Mouse (Mus musculus): ENCODE results near the gene Hist1h2bc.
"Not testable (repeated sequence)": the region's sequence is repeated elsewhere in the genome, so short reads cannot be mapped to it uniquely, and the experiment has no call there.

Gene Hist1h2bc

GRCm38 (mm10) chr13:23709714-23710373 is 25.8 kb downstream of the Hist1h2bc start:
- Histone ChIP-seq H3K36me3 (ENCODE audit: control insufficient read depth, insufficient read depth, low read length, poor library complexity, severe bottlenecking) (no peaks in the 10 kb centered on the region), H3K27me3 (ENCODE audit: control insufficient read depth, insufficient read depth, low read length, poor library complexity, severe bottlenecking) (no peaks in the 10 kb centered on the region)
- DNase-seq (ENCODE audit: low read depth, low spot score) = no peak

GRCm38 (mm10) chr13:23710374-23711089 is 26.5 kb downstream of the Hist1h2bc start, which contains the start of gene Hfe:
Gene Hfe (minus strand): TSS chr13:23710854.
- peak; percentile 71 for DNase-seq (ENCODE audit: low read depth, low spot score)

GRCm38 (mm10) chr13:23716261-23717042 is 32.5 kb downstream of the Hist1h2bc start:
- DNase-seq (ENCODE audit: low read depth, low spot score) = no peak
- Histone ChIP-seq H3K27me3 (ENCODE audit: control insufficient read depth, insufficient read depth, low read length, poor library complexity, severe bottlenecking) (no peaks in the 10 kb centered on the region), H3K36me3 (ENCODE audit: control insufficient read depth, insufficient read depth, low read length, poor library complexity, severe bottlenecking) (no peaks in the 10 kb centered on the region)

More at GRCm38 (mm10) chr13:23710374-23711089, 26.5 kb downstream of the Hist1h2bc start, which contains the start of gene Hfe:
- Histone ChIP-seq H3K36me3 (ENCODE audit: control insufficient read depth, insufficient read depth, low read length, poor library complexity, severe bottlenecking) (no peaks in the 10 kb centered on the region), H3K27me3 (ENCODE audit: control insufficient read depth, insufficient read depth, low read length, poor library complexity, severe bottlenecking) (no peaks in the 10 kb centered on the region)

GRCm38 (mm10) chr13:23717176-23717575 is 33.2 kb downstream of the Hist1h2bc start:
- H3K36me3 ChIP-seq (ENCODE audit: control insufficient read depth, insufficient read depth, low read length, poor library complexity, severe bottlenecking) = no peaks in the 10 kb centered on the region
- no peaks in the 10 kb centered on the region for H3K27me3 ChIP-seq (ENCODE audit: control insufficient read depth, insufficient read depth, low read length, poor library complexity, severe bottlenecking)
- no peak for DNase-seq (ENCODE audit: low read depth, low spot score)

- not testable (repeated sequence) for H3K27me3 ChIP-seq (ENCODE audit: control insufficient read depth, insufficient read depth, low read length, poor library complexity, severe bottlenecking); DNase-seq (ENCODE audit: low read depth, low spot score); H3K36me3 ChIP-seq (ENCODE audit: control insufficient read depth, insufficient read depth, low read length, poor library complexity, severe bottlenecking)
These were observed 33.7 kb downstream of the Hist1h2bc start for GRCm38 (mm10) chr13:23717593-23718245.

- H3K36me3 ChIP-seq (ENCODE audit: control insufficient read depth, insufficient read depth, low read length, poor library complexity, severe bottlenecking) = no peaks in the 10 kb centered on the region
- no peak for DNase-seq (ENCODE audit: low read depth, low spot score)
- H3K27me3 ChIP-seq (ENCODE audit: control insufficient read depth, insufficient read depth, low read length, poor library complexity, severe bottlenecking) = no peaks in the 10 kb centered on the region
These were observed 40.2 kb downstream of the Hist1h2bc start for GRCm38 (mm10) chr13:23724239-23724638.

- H3K36me3 ChIP-seq (ENCODE audit: control insufficient read depth, insufficient read depth, low read length, poor library complexity, severe bottlenecking) = no peaks in the 10 kb centered on the region
- no peak for DNase-seq (ENCODE audit: low read depth, low spot score)
- no peaks in the 10 kb centered on the region for H3K27me3 ChIP-seq (ENCODE audit: control insufficient read depth, insufficient read depth, low read length, poor library complexity, severe bottlenecking)
These were observed 41.2 kb downstream of the Hist1h2bc start for GRCm38 (mm10) chr13:23725213-23725612.

- no peak for DNase-seq (ENCODE audit: low read depth, low spot score)
- no peaks in the 10 kb centered on the region for H3K27me3 ChIP-seq (ENCODE audit: control insufficient read depth, insufficient read depth, low read length, poor library complexity, severe bottlenecking)
- H3K36me3 ChIP-seq (ENCODE audit: control insufficient read depth, insufficient read depth, low read length, poor library complexity, severe bottlenecking) = no peaks in the 10 kb centered on the region
These were observed 44.6 kb downstream of the Hist1h2bc start for GRCm38 (mm10) chr13:23728472-23729191.

- Histone ChIP-seq H3K27me3 (ENCODE audit: control insufficient read depth, insufficient read depth, low read length, poor library complexity, severe bottlenecking) (no peaks in the 10 kb centered on the region), H3K36me3 (ENCODE audit: control insufficient read depth, insufficient read depth, low read length, poor library complexity, severe bottlenecking) (no peaks in the 10 kb centered on the region)
- DNase-seq (ENCODE audit: low read depth, low spot score) = no peak
These were observed 45.2 kb downstream of the Hist1h2bc start for GRCm38 (mm10) chr13:23729192-23729525.

GRCm38 (mm10) chr13:23729706-23730105 is 45.7 kb downstream of the Hist1h2bc start:
- DNase-seq (ENCODE audit: low read depth, low spot score) = no peak
- Histone ChIP-seq H3K36me3 (ENCODE audit: control insufficient read depth, insufficient read depth, low read length, poor library complexity, severe bottlenecking) (no peaks in the 10 kb centered on the region), H3K27me3 (ENCODE audit: control insufficient read depth, insufficient read depth, low read length, poor library complexity, severe bottlenecking) (no peaks in the 10 kb centered on the region)

GRCm38 (mm10) chr13:23730479-23730878 is 46.5 kb downstream of the Hist1h2bc start:
- no peaks in the 10 kb centered on the region for H3K27me3 ChIP-seq (ENCODE audit: control insufficient read depth, insufficient read depth, low read length, poor library complexity, severe bottlenecking)
- H3K36me3 ChIP-seq (ENCODE audit: control insufficient read depth, insufficient read depth, low read length, poor library complexity, severe bottlenecking) = no peaks in the 10 kb centered on the region
- DNase-seq (ENCODE audit: low read depth, low spot score) = no peak

- peak; percentile 79 for DNase-seq (ENCODE audit: low read depth, low spot score)
- H3K36me3 ChIP-seq (ENCODE audit: control insufficient read depth, insufficient read depth, low read length, poor library complexity, severe bottlenecking) = no peaks in the 10 kb centered on the region
- H3K27me3 ChIP-seq (ENCODE audit: control insufficient read depth, insufficient read depth, low read length, poor library complexity, severe bottlenecking) = no peaks in the 10 kb centered on the region
These were observed 48.3 kb downstream of the Hist1h2bc start for GRCm38 (mm10) chr13:23732156-23732804.

- no peaks in the 10 kb centered on the region for H3K27me3 ChIP-seq (ENCODE audit: control insufficient read depth, insufficient read depth, low read length, poor library complexity, severe bottlenecking)
- no peaks in the 10 kb centered on the region for H3K36me3 ChIP-seq (ENCODE audit: control insufficient read depth, insufficient read depth, low read length, poor library complexity, severe bottlenecking)
- DNase-seq (ENCODE audit: low read depth, low spot score) = no peak
These were observed 53.1 kb downstream of the Hist1h2bc start for GRCm38 (mm10) chr13:23737091-23737490.

- DNase-seq (ENCODE audit: low read depth, low spot score) = peak; percentile 25
- Histone ChIP-seq H3K27me3 (ENCODE audit: control insufficient read depth, insufficient read depth, low read length, poor library complexity, severe bottlenecking) (no peaks in the 10 kb centered on the region), H3K36me3 (ENCODE audit: control insufficient read depth, insufficient read depth, low read length, poor library complexity, severe bottlenecking) (0 out of 2 replicates have a peak, but pooled peaks cover 2% of the 10 kb centered on the region)
These were observed 54.0 kb downstream of the Hist1h2bc start for GRCm38 (mm10) chr13:23738041-23738440.
